In genomic region chr13:60099469-60100129, GRCm38 (mm10) we compare ENCODE assay signal across 9 mouse cellular contexts.
A peak's percentile ranks its signal among the peaks of the same experiment; 100 is the strongest.
DNase-seq lines count a peak whose midpoint lies in the region; ATAC-seq and TF ChIP-seq lines count a peak whose summit lies in the region.
"Had no signal": no experiment of that assay in that cellular context is flagged by ENCODE, and none has a peak within 500 bp of the region (broad histone marks: within the 10 kb centered on the region; RNA-seq: fewer than 3 reads in every experiment).

No protein-coding gene starts in this region.

- no peak overlapping the region for H3K4me2 ChIP-seq in liver, embryonic 14.5 days (ENCODE audit: low read depth)
- no peak overlapping the region for H3K4me2 ChIP-seq in embryonic facial prominence, embryonic 12.5 days (replicated peaks)
- H3K4me2 ChIP-seq: forebrain, embryonic 12.5 days had no signal

- no peaks in the 10 kb centered on the region for H3K36me3 ChIP-seq in liver, embryonic 14.5 days (replicated peaks; ENCODE audit: control insufficient read depth, insufficient read depth, low read depth)
- no peaks in the 10 kb centered on the region for H3K36me3 ChIP-seq in embryonic facial prominence, embryonic 12.5 days
- H3K36me3 ChIP-seq in small intestine, adult 2 months (ENCODE audit: control insufficient read depth, insufficient read depth, low read length), result no peaks in the 10 kb centered on the region
- H3K36me3 ChIP-seq: forebrain, embryonic 12.5 days had no signal

- TF ChIP-seq CTCF in liver, embryonic 14.5 days (IDR thresholded peaks at IDR 0.05; ENCODE audit: low read depth), result peak; percentile 53
- TF ChIP-seq CTCF in small intestine, adult 2 months (IDR thresholded peaks at IDR 0.05; ENCODE audit: extremely low read depth, insufficient read length, insufficient replicate concordance, low read depth, low read length), result peak; percentile 29; the same call in 1 of the 2 replicates

- no peaks in the 10 kb centered on the region for H3K27me3 ChIP-seq in liver, embryonic 14.5 days (ENCODE audit: control insufficient read depth, insufficient read depth, low read length)
- no peaks in the 10 kb centered on the region for H3K27me3 ChIP-seq in embryonic facial prominence, embryonic 12.5 days
- H3K27me3 ChIP-seq in small intestine, adult 2 months (ENCODE audit: control insufficient read depth, insufficient read depth, low read length), result no peaks in the 10 kb centered on the region
- H3K27me3 ChIP-seq: forebrain, embryonic 12.5 days had no signal

- no peak for TF ChIP-seq EP300 in liver, embryonic 14.5 days (IDR thresholded peaks at IDR 0.05; ENCODE audit: low read depth)

- no peak for TF ChIP-seq POLR2A in small intestine, adult 2 months (IDR thresholded peaks at IDR 0.05; ENCODE audit: low read depth, low read length)

- DNase-seq in liver, embryonic 14.5 days (ENCODE audit: low read depth in 3 of 3, low spot score in 3 of 3), result no peak
- no peak for DNase-seq in liver
- peak; percentile 53 to 58 for DNase-seq in kidney, postnatal 25 days
- DNase-seq in urinary bladder, postnatal 25 days (ENCODE audit: low spot score), result no peak
- no peak for DNase-seq in left cerebral cortex, postnatal 36 days (ENCODE audit: low spot score in 2 of 2)

- H3K4me1 ChIP-seq in liver, embryonic 14.5 days (replicated peaks; ENCODE audit: control insufficient read depth in 2 of 2, insufficient read depth in 2 of 2, low read length in 1 of 2), result no peaks in the 10 kb centered on the region
- peaks cover 20% of the 10 kb centered on the region for H3K4me1 ChIP-seq in embryonic facial prominence, embryonic 12.5 days
- no peaks in the 10 kb centered on the region for H3K4me1 ChIP-seq in small intestine, adult 2 months (ENCODE audit: control insufficient read depth, insufficient read depth, insufficient read length, low read length)

- WGBS in liver, embryonic 14.5 days (ENCODE audit: insufficient replicate concordance), result 73% methylated on average over 14 of the region's 14 CpGs
- WGBS in embryonic facial prominence, embryonic 12.5 days, result 60% methylated on average over 14 of the region's 14 CpGs
- WGBS in small intestine, adult 2 months, result 81% methylated on average over 14 of the region's 14 CpGs

- intact Hi-C loops in left cerebral cortex, postnatal 36 days (cut with DNase I), result no loop called here

- no peaks in the 10 kb centered on the region for H3K9me3 ChIP-seq in liver, embryonic 14.5 days (ENCODE audit: control insufficient read depth, low read length)
- no peaks in the 10 kb centered on the region; the same call in 1 of the 2 replicates for H3K9me3 ChIP-seq in embryonic facial prominence, embryonic 12.5 days

- H3K9ac ChIP-seq in liver, embryonic 14.5 days (replicated peaks), result no peak overlapping the region
- H3K9ac ChIP-seq in embryonic facial prominence, embryonic 12.5 days, result no peak overlapping the region
- H3K9ac ChIP-seq: forebrain, embryonic 12.5 days had no signal

- no peak overlapping the region for H3K4me3 ChIP-seq in liver, embryonic 14.5 days (ENCODE audit: insufficient read depth in 1 of 2, low read depth in 2 of 2, low read length in 2 of 2)
- no peak overlapping the region for H3K4me3 ChIP-seq in embryonic facial prominence, embryonic 12.5 days
- H3K4me3 ChIP-seq in small intestine, adult 2 months (ENCODE audit: low read depth, low read length), result no peak overlapping the region
- H3K4me3 ChIP-seq: forebrain, embryonic 12.5 days had no signal

- H3K27ac ChIP-seq in liver, embryonic 14.5 days, result no peak overlapping the region
- H3K27ac ChIP-seq in embryonic facial prominence, embryonic 12.5 days, result peak overlapping the region; percentile 67; the same call in 1 of the 2 replicates
- no peak overlapping the region for H3K27ac ChIP-seq in small intestine, adult 2 months (ENCODE audit: insufficient read depth, low read depth, low read length)
- H3K27ac ChIP-seq: forebrain, embryonic 12.5 days had no signal

- ATAC-seq in liver, embryonic 14.5 days (ENCODE audit: insufficient read depth), result no peak
- peak; percentile 20; the same call in 1 of the 2 replicates for ATAC-seq in embryonic facial prominence, embryonic 12.5 days (ENCODE audit: insufficient number of reproducible peaks, insufficient read depth, low FRiP score, low TSS enrichment)
- ATAC-seq in megakaryocyte progenitor cell, adult 5-6 weeks (replicated peaks; ENCODE audit: poor library complexity), result no peak

Comparison
In these comparisons a context has a peak if more than half of its experiments do, and no peak if none do; other contexts are left out.
1. DNase-seq: peak in kidney, postnatal 25 days (2 of 2); none in liver, embryonic 14.5 days (0 of 3), liver (single experiment), urinary bladder, postnatal 25 days (single experiment) and left cerebral cortex, postnatal 36 days (0 of 2).